Mouse (Mus musculus) stomach, postnatal 0 days (tissue): ENCODE measurements around the gene Cirbp.

Source experiments
- CTCF ChIP-seq: IDR thresholded peaks from 2 replicates; pipeline ENCODE4 v1.5.1; 2016; ENCODE audit warnings: antibody characterized with exemption, low read depth, mild to moderate bottlenecking, moderate library complexity
- EP300 ChIP-seq: optimal IDR thresholded peaks from 2 replicates; pipeline ENCODE3; 2016; ENCODE audit warnings: antibody characterized with exemption

DNA sequence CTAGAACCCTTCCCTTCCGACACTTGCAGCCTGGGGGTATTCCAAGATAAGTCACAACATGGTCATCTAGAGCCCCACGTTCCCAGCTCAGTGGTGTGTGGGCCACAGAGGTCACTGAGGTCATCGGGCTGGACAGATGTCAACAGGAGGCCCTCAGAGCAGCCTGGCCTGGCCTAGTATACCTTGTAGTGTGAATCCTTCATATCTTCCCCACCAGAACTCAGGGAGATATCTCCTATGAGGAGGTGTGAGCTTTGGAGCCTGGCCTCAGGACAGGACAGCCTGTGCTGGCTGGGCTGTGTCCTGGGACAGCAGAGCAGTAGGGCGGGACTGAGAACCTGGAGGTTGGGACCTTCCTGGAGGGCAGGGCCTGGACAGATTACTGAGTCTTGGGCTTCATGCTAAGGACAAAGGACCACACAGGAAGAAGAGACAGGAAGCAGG is 19.2 kb upstream of the Cirbp start:
- TF ChIP-seq EP300 (no peak), CTCF (no peak)
